Mouse (Mus musculus) liver, embryonic 11.5 days (tissue): ENCODE results near the gene Nkx2-3. TPM values are rescaled to one million over a fixed set of nuclear protein-coding genes. Genes with fewer than 3 reads are reported as not detected.

ENCODE experiments used
- ATAC-seq: fragments of 200-750 bp; cut with Nextera tagmentation; replicated peaks from 2 replicates; pipeline ENCODE4 v1.8.0; 2017; ENCODE audit warnings: moderate number of reproducible peaks, mild to moderate bottlenecking, moderate TSS enrichment, moderate library complexity; ENCODE audit not compliant: low FRiP score
- DNase-seq: peaks from one replicate; pipeline ENCODE4 v3.0.0-alpha.2; 2017; ENCODE audit warnings: low spot score
- H3K27ac ChIP-seq: fragments of 300-500 bp; sonication (generic); 2 replicates; pipeline ENCODE4 v1.5.1; 2014; ENCODE audit warnings: mild to moderate bottlenecking, low read depth, low read length, control low read depth
- H3K27me3 ChIP-seq: fragments of 300-500 bp; sonication (generic); replicated peaks from 2 replicates; pipeline ENCODE4 v1.6.1; 2014; ENCODE audit warnings: low read length, mixed read lengths; ENCODE audit not compliant: control insufficient read depth, insufficient read depth
- H3K36me3 ChIP-seq: fragments of 300-500 bp; sonication (generic); 2 replicates; pipeline ENCODE4 v1.6.1; 2014; ENCODE audit warnings: mild to moderate bottlenecking, low read length, moderate library complexity, mixed read lengths; ENCODE audit not compliant: control insufficient read depth, insufficient read depth
- H3K4me1 ChIP-seq: fragments of 300-500 bp; sonication (generic); replicated peaks from 2 replicates; pipeline ENCODE4 v1.6.1; 2014; ENCODE audit warnings: low read length, mixed read lengths; ENCODE audit not compliant: control insufficient read depth, insufficient read depth
- H3K4me2 ChIP-seq: fragments of 300-500 bp; sonication (generic); 2 replicates; pipeline ENCODE4 v1.6.1; 2014; ENCODE audit warnings: mild to moderate bottlenecking, control low read depth, moderate library complexity
- H3K4me3 ChIP-seq: fragments of 300-500 bp; sonication (generic); 2 replicates; pipeline ENCODE4 v1.5.1; 2014; ENCODE audit warnings: low read depth, low read length, control low read depth
- H3K9ac ChIP-seq: fragments of 300-500 bp; sonication (generic); 2 replicates; pipeline ENCODE4 v1.6.1; 2014; ENCODE audit warnings: low read depth, low read length, control low read depth
- H3K9me3 ChIP-seq: fragments of 300-500 bp; sonication (generic); 2 replicates; pipeline ENCODE4 v1.6.1; 2016; ENCODE audit warnings: low read length, inconsistent platforms, mixed read lengths; ENCODE audit not compliant: control insufficient read depth
- WGBS: fragments of 180-500 bp; shearing (Covaris S2); extraction: QIAGEN DNeasy Blood & Tissue Kit; methylation state at CpG from one replicate; pipeline ENCODE4 v1.1.7; 2014; 5-methylcytosine and 5-hydroxymethylcytosine counted together
- polyA plus RNA-seq: library from polyadenylated mRNA; unstranded; fragments of >200 nt; fragmentation: Nextera tagmentation; extraction: Ambion mirVana; gene quantifications from 2 replicates; pipeline ENCODE4 v1.2.1, GENCODE M21; 2014

The Nkx2-3 gene
- polyA plus RNA-seq, 1 experiment from 2014 or later = 1.2 TPM

DNA sequence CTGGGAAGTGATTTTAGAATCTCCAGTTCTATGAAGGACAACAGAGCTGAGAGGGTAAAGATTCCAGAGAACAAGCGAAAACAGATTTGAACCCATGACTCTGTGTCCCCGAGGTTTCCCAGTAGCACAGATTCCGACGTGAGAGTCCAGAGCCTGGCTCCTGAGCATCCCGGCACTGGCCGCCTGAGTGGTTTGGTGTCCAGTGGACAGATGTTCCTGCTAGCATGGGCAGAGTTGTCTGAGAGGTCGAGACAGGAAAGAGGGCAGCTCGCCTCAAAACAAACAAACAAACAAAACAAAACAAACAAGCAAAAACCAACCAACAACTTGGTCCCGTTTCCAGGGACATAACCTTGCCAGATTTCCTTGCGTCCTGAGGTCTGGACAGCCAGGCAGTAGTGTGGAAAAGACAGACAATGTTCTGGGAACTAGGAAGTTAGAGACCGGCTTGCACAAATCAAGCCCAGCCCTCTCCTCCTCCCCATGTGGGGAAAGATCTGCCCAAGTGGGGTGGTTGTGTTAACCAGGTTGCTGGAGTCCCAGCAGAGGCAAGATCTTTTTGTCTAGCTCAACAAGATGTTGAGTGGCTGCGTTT, 10.0 kb upstream of the Nkx2-3 start:
- H3K4me1 ChIP-seq = no peaks in the 10 kb centered on the region; the same call in 1 of the 2 replicates
- no peak overlapping the region for H3K4me2 ChIP-seq
- peaks cover 99% of the 10 kb centered on the region for H3K27me3 ChIP-seq
- no peak overlapping the region for H3K4me3 ChIP-seq
- ATAC-seq (no peak), DNase-seq (no peak)
- H3K36me3 ChIP-seq = no peaks in the 10 kb centered on the region
- H3K9me3 ChIP-seq = no peaks in the 10 kb centered on the region
- WGBS = 8% methylated on average over 12 of the region's 12 CpGs
- no peak overlapping the region for H3K9ac ChIP-seq
- no peak overlapping the region for H3K27ac ChIP-seq

DNA sequence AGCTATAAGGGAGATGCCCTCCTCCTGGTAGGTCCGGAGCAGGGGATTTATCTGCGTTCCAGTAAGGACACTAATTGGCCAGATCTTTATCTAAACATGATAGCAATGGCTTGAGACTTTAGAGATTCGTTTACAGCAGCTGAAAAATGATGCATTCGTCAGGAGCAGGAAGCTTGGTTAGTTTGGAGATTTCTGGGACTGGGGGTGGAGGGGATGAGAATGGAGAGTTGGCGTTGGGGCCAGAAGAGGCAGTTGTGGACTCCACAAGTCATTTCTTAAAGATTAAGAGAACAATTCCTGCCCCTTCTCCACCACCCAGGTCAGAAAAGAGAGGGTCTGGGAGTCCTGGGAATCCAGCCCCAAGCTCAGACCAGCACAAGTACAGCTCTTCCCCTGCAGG, 8.6 kb upstream of the Nkx2-3 start:
- DNase-seq = no peak
- H3K9me3 ChIP-seq = no peaks in the 10 kb centered on the region
- 13% methylated on average over 5 of the region's 5 CpGs for WGBS
- ATAC-seq = no peak
- peaks cover 99% of the 10 kb centered on the region for H3K27me3 ChIP-seq
- H3K36me3 ChIP-seq = no peaks in the 10 kb centered on the region
- no peak overlapping the region for H3K4me3 ChIP-seq
- H3K4me2 ChIP-seq = no peak overlapping the region
- H3K9ac ChIP-seq = no peak overlapping the region
- no peak overlapping the region for H3K27ac ChIP-seq
- H3K4me1 ChIP-seq = no peaks in the 10 kb centered on the region; the same call in 1 of the 2 replicates

DNA sequence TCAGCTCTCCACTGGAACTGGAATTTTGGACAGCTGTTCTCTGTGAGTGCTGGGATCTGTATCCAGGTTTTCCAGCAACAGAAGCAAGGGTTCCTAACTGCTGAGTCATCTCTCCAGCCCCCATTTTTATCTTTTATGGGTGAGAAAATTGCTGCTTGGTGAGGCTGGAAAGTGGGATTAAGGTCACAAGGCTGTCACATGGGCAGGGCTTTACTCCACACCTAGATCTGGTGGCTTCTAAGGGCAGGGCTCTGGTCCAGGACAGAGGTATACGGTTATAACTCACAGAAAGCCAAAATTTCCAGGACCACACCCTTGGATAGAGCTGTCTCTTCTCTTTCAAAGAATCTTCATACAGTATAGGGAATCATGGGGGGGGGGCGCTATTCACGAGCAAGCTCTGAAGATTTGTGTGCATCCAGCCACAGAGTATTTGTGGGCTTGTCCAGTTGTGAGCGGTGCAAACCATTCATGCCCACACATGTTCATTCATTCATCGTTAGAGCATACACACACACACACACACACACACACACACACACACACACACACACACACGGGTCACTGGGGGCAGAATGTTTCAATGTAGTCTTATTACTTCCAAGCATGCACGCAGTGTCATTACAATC, 7.5 kb upstream of the Nkx2-3 start:
- H3K4me1 ChIP-seq = no peaks in the 10 kb centered on the region; the same call in 1 of the 2 replicates
- H3K9ac ChIP-seq = no peak overlapping the region
- H3K9me3 ChIP-seq = no peaks in the 10 kb centered on the region
- H3K36me3 ChIP-seq = no peaks in the 10 kb centered on the region
- H3K27ac ChIP-seq = no peak overlapping the region
- no peak overlapping the region for H3K4me2 ChIP-seq
- DNase-seq (no peak), ATAC-seq (no peak)
- peaks cover 97% of the 10 kb centered on the region for H3K27me3 ChIP-seq
- no peak overlapping the region for H3K4me3 ChIP-seq
- 30% methylated on average over 7 of the region's 7 CpGs for WGBS

- Histone ChIP-seq H3K36me3 (no peaks in the 10 kb centered on the region), H3K4me2 (no peak overlapping the region), H3K4me3 (peak overlapping the region; percentile 25; the same call in 1 of the 2 replicates), H3K9ac (no peak overlapping the region), H3K27ac (no peak overlapping the region), H3K27me3 (peaks cover 97% of the 10 kb centered on the region), H3K9me3 (no peaks in the 10 kb centered on the region), H3K4me1 (no peaks in the 10 kb centered on the region)
- no peak for DNase-seq
- ATAC-seq = no peak
- WGBS = 8% methylated on average over 17 of the region's 17 CpGs
These were observed 6.2 kb upstream of the Nkx2-3 start for GRCm38 (mm10) chr19:43605666-43606551.

DNA sequence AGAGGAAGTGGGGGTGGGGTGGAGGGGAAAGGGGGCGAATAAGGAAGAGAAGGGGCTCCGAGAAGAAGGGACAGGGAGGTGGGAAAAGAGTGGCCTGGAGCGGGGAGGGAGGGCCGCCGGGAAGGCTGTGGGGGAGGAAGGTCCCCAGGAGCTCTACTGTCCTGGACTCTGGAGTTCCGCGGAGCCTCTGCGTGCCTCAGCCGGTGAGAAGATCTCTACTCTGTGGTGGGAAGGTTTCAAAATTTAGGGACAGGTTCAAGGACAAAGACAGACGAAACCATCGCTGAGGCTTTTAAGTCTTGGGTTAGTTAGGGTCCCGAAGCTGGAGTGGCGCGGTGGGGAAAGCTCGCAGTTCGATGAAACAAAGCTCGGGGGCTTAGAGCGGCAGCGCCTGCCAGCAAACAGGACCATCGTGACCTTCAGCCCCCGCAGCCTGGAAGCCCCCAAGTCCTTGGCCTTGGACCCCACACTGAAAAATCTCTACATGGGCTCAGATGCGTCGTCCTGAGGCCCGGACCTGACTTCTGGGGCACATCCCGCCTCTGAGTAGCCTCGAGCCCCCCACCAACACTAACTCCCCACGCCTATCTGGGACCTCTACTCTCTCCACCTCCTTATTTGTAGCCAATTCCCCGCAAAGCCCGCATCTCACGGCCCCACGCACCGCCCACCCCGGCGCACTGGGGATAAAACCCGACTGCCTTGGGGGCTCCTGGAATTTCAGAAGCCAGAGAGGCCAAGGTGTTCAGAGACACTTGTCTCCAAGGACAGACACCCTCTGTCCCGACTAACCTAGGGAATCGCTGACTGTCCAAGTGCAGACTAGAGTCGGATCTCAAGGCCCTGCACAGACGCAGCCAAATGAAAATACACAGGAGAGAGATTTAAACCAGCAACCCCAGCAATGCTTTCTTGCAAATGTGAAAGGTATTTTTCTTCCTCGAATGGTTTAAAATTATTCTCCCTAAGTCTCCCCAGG, 5.3 kb upstream of the Nkx2-3 start:
- H3K9me3 ChIP-seq = no peaks in the 10 kb centered on the region
- DNase-seq = peak; percentile 37
- under 1% methylated on average over 40 of the region's 40 CpGs for WGBS

DNA sequence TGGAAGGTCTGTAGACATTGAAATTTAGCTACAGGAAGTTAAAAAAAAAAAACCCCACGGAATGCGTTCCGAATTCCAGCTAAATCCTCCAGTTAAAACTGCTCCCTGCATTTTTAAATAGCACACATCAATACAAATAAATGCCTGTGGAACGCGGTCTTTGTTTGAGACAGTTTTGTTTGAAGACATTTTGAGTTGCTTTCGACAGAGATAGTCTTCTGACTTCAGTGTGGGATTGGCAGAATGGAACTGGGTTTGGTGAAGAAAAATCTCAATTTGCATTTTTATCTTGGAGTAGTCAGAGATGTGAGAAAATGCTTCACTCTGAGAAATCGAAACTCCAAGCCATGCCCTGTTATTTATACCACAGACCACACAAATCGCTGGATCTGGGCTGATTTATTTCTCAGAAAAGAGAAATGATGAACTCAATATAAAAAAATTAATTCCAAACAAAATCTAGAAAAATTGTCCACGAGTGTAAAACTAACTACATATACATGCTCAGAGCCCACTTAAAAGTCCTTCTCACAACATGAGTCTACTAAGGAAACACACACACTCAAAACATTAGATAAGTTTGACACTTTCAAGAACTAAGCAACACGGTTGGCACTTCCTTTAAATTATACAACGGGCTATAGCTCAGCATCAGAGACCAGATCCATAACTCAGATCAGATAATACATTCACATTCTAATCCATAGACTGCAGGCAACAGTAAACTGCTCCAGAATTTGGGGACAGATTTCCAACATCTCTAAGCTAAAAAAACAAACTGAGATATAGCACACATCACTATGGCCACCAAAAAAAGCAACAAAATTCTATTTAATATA, 4.1 kb upstream of the Nkx2-3 start:
- H3K4me1 ChIP-seq = no peaks in the 10 kb centered on the region; the same call in 1 of the 2 replicates
- H3K9me3 ChIP-seq = no peaks in the 10 kb centered on the region
- ATAC-seq = no peak
- H3K27ac ChIP-seq = no peak overlapping the region
- H3K36me3 ChIP-seq = no peaks in the 10 kb centered on the region
- no peak overlapping the region for H3K9ac ChIP-seq
- H3K27me3 ChIP-seq = peaks cover 97% of the 10 kb centered on the region
- WGBS = under 1% methylated on average over 11 of the region's 11 CpGs
- H3K4me2 ChIP-seq = peak overlapping the region; percentile 5; the same call in 1 of the 2 replicates
- no peak overlapping the region for H3K4me3 ChIP-seq
- DNase-seq = no peak

More for the DNA sequence above, 5.3 kb upstream of the Nkx2-3 start:
- Histone ChIP-seq H3K36me3 (no peaks in the 10 kb centered on the region), H3K9ac (no peak overlapping the region), H3K4me2 (peak overlapping the region; percentile 37; the same call in 1 of the 2 replicates), H3K27me3 (peaks cover 97% of the 10 kb centered on the region), H3K4me1 (no peaks in the 10 kb centered on the region), H3K27ac (no peak overlapping the region; the same call in 1 of the 2 replicates), H3K4me3 (peak overlapping the region; percentile 25)
- no peak for ATAC-seq

GRCm38 (mm10) chr19:43608711-43609457, 3.2 kb upstream of the Nkx2-3 start:
- 16% methylated on average over 8 of the region's 8 CpGs for WGBS

More at GRCm38 (mm10) chr19:43608711-43609457, 3.2 kb upstream of the Nkx2-3 start:
- Histone ChIP-seq H3K9ac (no peak overlapping the region), H3K27ac (no peak overlapping the region), H3K4me3 (no peak overlapping the region), H3K4me1 (no peaks in the 10 kb centered on the region; the same call in 1 of the 2 replicates), H3K9me3 (no peaks in the 10 kb centered on the region), H3K4me2 (no peak overlapping the region), H3K27me3 (peaks cover 97% of the 10 kb centered on the region), H3K36me3 (no peaks in the 10 kb centered on the region)
- DNase-seq (no peak), ATAC-seq (no peak)
